Mouse (Mus musculus): ENCODE data around the gene Auts2. TPM values are rescaled to one million over a fixed set of nuclear protein-coding genes. Genes with fewer than 3 reads are reported as not detected.

Gene Auts2
- polyA plus RNA-seq, 1 experiment, result 0.55 TPM

- Histone ChIP-seq H3K4me3 (ENCODE audit: insufficient read depth, low read length) (no peak overlapping the region), H3K4me1 (ENCODE audit: control insufficient read depth, insufficient read depth, low read length) (no peaks in the 10 kb centered on the region), H3K27ac (ENCODE audit: insufficient read depth, low read depth, low read length) (no peak overlapping the region)
- no peak for TF ChIP-seq POLR2A (IDR thresholded peaks at IDR 0.05; ENCODE audit: borderline replicate concordance, low read depth, low read length)
- no peak for TF ChIP-seq CTCF (IDR thresholded peaks at IDR 0.05; ENCODE audit: low read depth, low read length)
Observed at GRCm38 (mm10) chr5:131420406-131420805, 1122.7 kb downstream of the Auts2 start.

- no peaks in the 10 kb centered on the region for H3K4me1 ChIP-seq (ENCODE audit: control insufficient read depth, insufficient read depth, low read length)
- no peak overlapping the region for H3K4me3 ChIP-seq (ENCODE audit: insufficient read depth, low read length)
- no peak overlapping the region for H3K27ac ChIP-seq (ENCODE audit: insufficient read depth, low read depth, low read length)
- TF ChIP-seq POLR2A (IDR thresholded peaks at IDR 0.05; ENCODE audit: borderline replicate concordance, low read depth, low read length) (no peak), CTCF (IDR thresholded peaks at IDR 0.05; ENCODE audit: low read depth, low read length) (no peak)
Observed at GRCm38 (mm10) chr5:131415902-131416545, 1127.1 kb downstream of the Auts2 start.

- Histone ChIP-seq H3K27ac (ENCODE audit: insufficient read depth, low read depth, low read length) (no peak overlapping the region), H3K4me1 (ENCODE audit: control insufficient read depth, insufficient read depth, low read length) (no peaks in the 10 kb centered on the region), H3K4me3 (ENCODE audit: insufficient read depth, low read length) (no peak overlapping the region)
- TF ChIP-seq POLR2A (IDR thresholded peaks at IDR 0.05; ENCODE audit: borderline replicate concordance, low read depth, low read length) (no peak), CTCF (IDR thresholded peaks at IDR 0.05; ENCODE audit: low read depth, low read length) (no peak)
Observed at GRCm38 (mm10) chr5:131398250-131398649, 1144.9 kb downstream of the Auts2 start.

GRCm38 (mm10) chr5:131395756-131396155 is 1147.4 kb downstream of the Auts2 start:
- no peak overlapping the region for H3K27ac ChIP-seq (ENCODE audit: insufficient read depth, low read depth, low read length)
- no peak for TF ChIP-seq CTCF (IDR thresholded peaks at IDR 0.05; ENCODE audit: low read depth, low read length)
- TF ChIP-seq POLR2A (IDR thresholded peaks at IDR 0.05; ENCODE audit: borderline replicate concordance, low read depth, low read length), result no peak
- H3K4me1 ChIP-seq (ENCODE audit: control insufficient read depth, insufficient read depth, low read length), result no peaks in the 10 kb centered on the region
- no peak overlapping the region for H3K4me3 ChIP-seq (ENCODE audit: insufficient read depth, low read length)

All from bone marrow macrophage, adult 2 months (primary cell).